Mouse (Mus musculus): ENCODE data around the gene 4933430I17Rik. TPM values are rescaled to one million over a fixed set of nuclear protein-coding genes. Genes with fewer than 3 reads are reported as not detected.

4933430I17Rik gene
- polyA plus RNA-seq, 2 experiments from 2014 or later: not detected

GRCm38 (mm10) chr4:62505991-62506390 lies 19.2 kb upstream of the 4933430I17Rik start:
- no peak for ATAC-seq

- ATAC-seq: peak; percentile 35
These were observed 18.4 kb upstream of the 4933430I17Rik start for GRCm38 (mm10) chr4:62506798-62507197.

- ATAC-seq: no peak
These were observed 16.3 kb upstream of the 4933430I17Rik start for GRCm38 (mm10) chr4:62508839-62509238.

- ATAC-seq: no peak
These were observed 15.2 kb upstream of the 4933430I17Rik start for GRCm38 (mm10) chr4:62509946-62510345.

- ATAC-seq: no peak
These were observed 11.1 kb upstream of the 4933430I17Rik start for GRCm38 (mm10) chr4:62513998-62514506.

GRCm38 (mm10) chr4:62514995-62515394 lies 10.2 kb upstream of the 4933430I17Rik start:
- ATAC-seq: no peak

GRCm38 (mm10) chr4:62515490-62515889 lies 9.7 kb upstream of the 4933430I17Rik start:
- ATAC-seq: no peak

GRCm38 (mm10) chr4:62516079-62516478 lies 9.1 kb upstream of the 4933430I17Rik start:
- ATAC-seq: no peak

GRCm38 (mm10) chr4:62516579-62516978 lies 8.6 kb upstream of the 4933430I17Rik start:
- no peak for ATAC-seq

- ATAC-seq: no peak
These were observed 8.1 kb upstream of the 4933430I17Rik start for GRCm38 (mm10) chr4:62517046-62517445.

- ATAC-seq: peak; percentile 15
These were observed 7.4 kb upstream of the 4933430I17Rik start for GRCm38 (mm10) chr4:62517538-62518415.

- peak; percentile 30 for ATAC-seq
These were observed 6.6 kb upstream of the 4933430I17Rik start for GRCm38 (mm10) chr4:62518416-62519121.

- peak; percentile 64 for ATAC-seq
These were observed 5.9 kb upstream of the 4933430I17Rik start for GRCm38 (mm10) chr4:62519122-62519848.

- peak; percentile 77 for ATAC-seq
These were observed 5.3 kb upstream of the 4933430I17Rik start, which contains the start of gene Alad for GRCm38 (mm10) chr4:62519849-62520233. TSS of gene Alad (minus strand) at chr4:62519918.

- ATAC-seq: no peak
These were observed 4.2 kb upstream of the 4933430I17Rik start for GRCm38 (mm10) chr4:62520892-62521400.

GRCm38 (mm10) chr4:62525489-62525811 lies 281 bp downstream of the 4933430I17Rik start:
- ATAC-seq: no peak

GRCm38 (mm10) chr4:62526256-62526655 lies 1.1 kb downstream of the 4933430I17Rik start:
- no peak for ATAC-seq

- no peak for ATAC-seq
These were observed 2.5 kb downstream of the 4933430I17Rik start for GRCm38 (mm10) chr4:62527655-62528054.

GRCm38 (mm10) chr4:62533729-62534128 lies 8.6 kb downstream of the 4933430I17Rik start:
- no peak for ATAC-seq

- ATAC-seq: no peak
These were observed 16.6 kb downstream of the 4933430I17Rik start for GRCm38 (mm10) chr4:62541802-62542201.

GRCm38 (mm10) chr4:62543782-62544181 lies 18.6 kb downstream of the 4933430I17Rik start:
- no peak for ATAC-seq

- no peak for ATAC-seq
These were observed 19.6 kb downstream of the 4933430I17Rik start for GRCm38 (mm10) chr4:62544801-62545200.

- ATAC-seq: peak; percentile 76
These were observed 26.8 kb downstream of the 4933430I17Rik start for GRCm38 (mm10) chr4:62551966-62552365.

Data from CD4-positive, CD25-positive, alpha-beta regulatory T cell, adult 4 months (primary cell).